Mouse (Mus musculus): ENCODE data around the gene Ipo4.

Ipo4 gene

GRCm38 (mm10) chr14:55590748-55591330 lies 44.9 kb downstream of the Ipo4 start, which contains the start of gene Psme2:
Gene Psme2, minus strand, starts transcription at chr14:55591113.
- in situ Hi-C loops (cut with MboI; ENCODE audit: low sequenced_read_pairs), result no loop called here

- in situ Hi-C loops (cut with MboI; ENCODE audit: low sequenced_read_pairs), result no loop called here
These were observed 45.8 kb downstream of the Ipo4 start for GRCm38 (mm10) chr14:55589771-55590448.

DNA sequence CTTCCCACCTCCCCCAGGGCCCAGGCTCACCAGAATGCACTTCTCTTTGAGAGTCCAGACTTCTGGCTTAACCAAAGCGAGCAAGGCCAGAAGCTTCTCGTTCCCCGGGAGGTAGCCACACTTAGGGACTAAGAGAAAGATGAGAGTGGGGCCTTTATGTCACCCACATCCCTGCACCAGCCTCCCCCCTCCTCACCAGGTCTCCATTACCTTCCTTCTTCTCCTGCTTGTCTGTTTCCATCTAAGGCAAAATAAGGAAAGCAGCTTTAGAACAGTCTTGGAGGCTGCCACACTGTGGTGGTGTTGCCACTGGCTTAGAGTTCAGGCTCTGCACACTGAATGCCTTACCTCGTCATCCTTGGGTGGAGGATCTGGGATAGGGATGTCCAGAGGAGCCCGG lies 46.5 kb downstream of the Ipo4 start:
- in situ Hi-C loops (cut with MboI; ENCODE audit: low sequenced_read_pairs), result no loop called here

GRCm38 (mm10) chr14:55586149-55586548 lies 49.6 kb downstream of the Ipo4 start:
- in situ Hi-C loops (cut with MboI; ENCODE audit: low sequenced_read_pairs), result no loop called here

- in situ Hi-C loops (cut with MboI; ENCODE audit: low sequenced_read_pairs), result no loop called here
These were observed 50.2 kb downstream of the Ipo4 start for GRCm38 (mm10) chr14:55585566-55585960.

- in situ Hi-C loops (cut with MboI; ENCODE audit: low sequenced_read_pairs), result no loop called here
These were observed 50.8 kb downstream of the Ipo4 start, which contains the start of gene Emc9 for GRCm38 (mm10) chr14:55584702-55585565. Gene Emc9, minus strand, starts transcription at chr14:55585302.

GRCm38 (mm10) chr14:55584303-55584701 lies 51.5 kb downstream of the Ipo4 start:
- in situ Hi-C loops (cut with MboI; ENCODE audit: low sequenced_read_pairs), result no loop called here

DNA sequence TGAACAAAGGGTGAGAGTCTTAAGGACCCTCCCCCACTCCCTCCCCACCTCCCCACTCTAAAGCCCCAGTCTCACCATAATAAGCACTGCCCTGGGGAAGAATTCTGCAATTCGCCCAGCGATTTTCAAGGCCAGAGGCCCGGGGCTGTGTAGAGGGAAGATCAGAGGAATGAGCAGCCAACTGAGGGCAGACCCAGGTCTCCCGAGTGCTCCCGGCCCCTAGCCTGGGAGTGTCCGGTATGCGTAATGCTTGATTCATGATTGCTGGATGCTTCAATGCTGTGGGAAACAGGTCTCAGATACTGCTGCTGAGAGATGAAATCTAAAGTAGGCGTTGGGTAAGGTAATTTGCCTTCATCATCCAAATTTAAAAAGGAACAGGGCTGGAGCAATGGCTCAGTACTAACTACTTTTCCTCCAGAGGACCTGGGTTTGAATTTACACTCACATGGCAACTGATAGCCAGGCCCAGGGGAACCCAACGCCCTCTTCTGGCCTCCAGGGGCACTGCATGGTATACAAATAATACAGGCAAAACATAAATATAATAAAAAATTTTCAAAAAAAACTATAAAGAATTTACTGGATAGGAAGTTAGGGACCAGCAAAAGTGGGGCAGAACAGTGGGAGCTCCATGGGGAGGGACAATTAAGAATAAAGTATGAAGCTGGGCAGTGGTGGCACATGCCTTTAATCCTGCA lies 53.6 kb downstream of the Ipo4 start:
- in situ Hi-C loops (cut with MboI; ENCODE audit: low sequenced_read_pairs), result no loop called here

GRCm38 (mm10) chr14:55580731-55581130 lies 55.0 kb downstream of the Ipo4 start:
- in situ Hi-C loops (cut with MboI; ENCODE audit: low sequenced_read_pairs), result no loop called here

GRCm38 (mm10) chr14:55579511-55580496 lies 56.0 kb downstream of the Ipo4 start:
- in situ Hi-C loops (cut with MboI; ENCODE audit: low sequenced_read_pairs), result no loop called here

GRCm38 (mm10) chr14:55578668-55579269 lies 57.0 kb downstream of the Ipo4 start:
- in situ Hi-C loops (cut with MboI; ENCODE audit: low sequenced_read_pairs), result no loop called here

DNA sequence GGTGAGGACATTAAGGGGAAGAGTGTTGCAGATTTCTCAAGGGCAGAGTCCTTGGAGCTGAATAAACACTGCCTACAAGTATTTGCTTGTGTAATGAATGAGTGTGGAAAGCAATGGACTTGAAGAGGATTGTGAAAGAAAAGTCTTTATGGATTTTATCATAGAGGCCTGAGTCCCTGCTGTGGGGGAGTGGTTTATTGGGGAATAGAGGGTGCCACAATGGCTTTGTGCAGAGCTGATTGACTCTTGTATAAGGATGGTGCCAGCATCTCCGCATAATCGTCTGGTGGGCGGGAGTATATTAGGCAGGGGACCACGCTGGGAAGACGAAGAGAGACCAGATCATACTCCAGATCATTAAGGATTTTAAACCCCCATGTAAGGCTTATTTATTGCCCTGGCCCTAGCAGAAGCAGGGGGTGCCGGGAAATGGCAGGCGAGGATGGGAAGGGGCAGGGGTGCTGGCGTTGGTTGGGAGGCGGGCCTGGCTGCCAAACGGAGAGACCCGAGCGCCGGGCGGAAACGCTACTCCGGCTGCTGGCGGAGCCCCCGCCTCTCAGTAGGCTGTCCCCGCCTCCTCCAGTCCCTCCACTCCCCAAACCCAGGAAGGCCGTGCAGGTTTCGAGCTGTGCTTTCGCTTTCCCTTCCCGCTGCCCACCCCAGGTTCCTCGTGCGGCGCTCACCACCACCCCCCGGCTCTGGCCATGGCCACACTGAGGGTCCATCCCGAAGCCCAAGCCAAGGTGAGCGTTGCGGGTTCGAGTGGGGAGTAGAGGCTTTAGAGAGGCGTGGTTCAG lies 57.7 kb downstream of the Ipo4 start, which contains the start of gene Psme1:
Gene Psme1, plus strand, starts transcription at position 253 of the 797 bp plus-strand sequence.
- in situ Hi-C loops (cut with MboI; ENCODE audit: low sequenced_read_pairs), result no loop called here

GRCm38 (mm10) chr14:55576376-55576775 lies 59.4 kb downstream of the Ipo4 start:
- in situ Hi-C loops (cut with MboI; ENCODE audit: low sequenced_read_pairs), result no loop called here

DNA sequence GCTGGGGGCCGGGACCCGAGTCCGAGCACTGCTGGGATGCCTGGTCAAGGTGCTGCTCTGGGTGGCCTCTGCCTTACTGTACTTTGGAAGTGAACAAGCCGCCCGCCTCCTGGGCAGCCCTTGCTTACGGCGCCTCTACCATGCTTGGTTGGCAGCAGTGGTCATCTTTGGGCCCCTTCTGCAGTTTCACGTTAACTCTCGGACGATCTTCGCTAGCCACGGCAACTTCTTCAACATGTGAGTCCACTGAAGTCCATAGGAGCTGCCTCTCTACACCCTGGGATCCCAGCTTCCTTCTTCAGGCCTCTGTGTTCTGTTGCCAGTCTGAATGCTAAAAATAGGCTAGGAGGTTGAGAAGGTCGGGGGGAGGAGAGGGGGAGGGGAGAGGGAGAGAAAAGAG lies 60.0 kb downstream of the Ipo4 start:
- in situ Hi-C loops (cut with MboI; ENCODE audit: low sequenced_read_pairs), result no loop called here

All from CH12F3 (cell line).